Mouse (Mus musculus): Measurements from ENCODE around the gene Opcml. TPM values are rescaled to one million over a fixed set of nuclear protein-coding genes. Genes with fewer than 3 reads are reported as not detected.

Gene Opcml
- total and polyA plus RNA-seq, 2 experiments, result under 0.01 TPM; not detected in 1

DNA sequence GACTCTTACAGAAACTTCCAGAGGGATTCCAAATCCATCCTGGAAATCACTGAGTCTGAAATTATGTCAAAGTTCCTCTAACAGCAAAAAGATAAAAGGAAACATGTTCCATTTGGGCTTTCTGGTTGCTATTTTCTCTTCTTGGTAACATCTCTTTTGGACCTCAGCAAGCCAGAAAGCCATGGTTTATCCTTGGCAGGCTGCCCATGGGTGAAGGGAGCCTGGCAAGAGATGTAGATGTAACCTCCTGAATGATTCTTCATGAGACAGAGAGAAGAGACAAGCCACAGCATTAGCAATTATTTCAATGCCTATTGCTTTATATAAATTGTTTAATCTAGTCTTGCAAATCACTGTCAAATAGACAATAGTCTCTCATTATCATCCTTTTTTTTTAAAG lies 274.6 kb downstream of the Opcml start:
- no peak overlapping the region for H3K9ac ChIP-seq (ENCODE audit: low read depth, low read length)
- H3K27me3 ChIP-seq (ENCODE audit: control insufficient read depth, insufficient read depth, low read length), result no peaks in the 10 kb centered on the region
- H3K4me1 ChIP-seq (ENCODE audit: control insufficient read depth, insufficient read depth, low read length), result no peaks in the 10 kb centered on the region

DNA sequence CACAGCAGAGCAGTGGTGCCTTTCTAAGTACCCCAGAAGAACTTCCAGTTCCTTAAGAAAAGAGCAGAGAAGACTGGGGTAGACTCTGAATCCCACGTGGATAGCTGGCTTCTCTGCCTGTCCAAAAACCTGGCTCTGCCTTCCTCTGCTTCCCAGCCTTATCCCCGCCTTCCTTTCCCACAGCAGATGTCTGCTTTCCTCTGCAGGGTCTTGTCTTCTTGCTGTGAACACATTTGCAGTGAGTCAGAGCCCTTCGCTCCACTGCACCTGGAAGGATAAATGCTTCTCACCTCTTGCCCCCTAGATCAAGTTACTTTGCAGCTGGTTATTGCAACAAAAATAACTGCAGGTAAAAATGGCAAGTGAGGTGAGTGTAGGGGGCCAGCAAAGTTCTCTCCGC lies 290.1 kb downstream of the Opcml start:
- H3K27me3 ChIP-seq (ENCODE audit: control insufficient read depth, insufficient read depth, low read length), result no peaks in the 10 kb centered on the region
- no peak overlapping the region for H3K27ac ChIP-seq (replicated peaks; ENCODE audit: insufficient read depth, low read depth, low read length)
- WGBS, result 56% methylated on average over 4 of the region's 4 CpGs
- no peaks in the 10 kb centered on the region for H3K36me3 ChIP-seq (ENCODE audit: control insufficient read depth, insufficient read depth, low read length)
- H3K4me1 ChIP-seq (ENCODE audit: control insufficient read depth, insufficient read depth, low read length), result no peaks in the 10 kb centered on the region
- no peak overlapping the region for H3K4me3 ChIP-seq (ENCODE audit: insufficient read depth, low read depth, low read length)
- TF ChIP-seq POLR2A (IDR thresholded peaks at IDR 0.05; ENCODE audit: extremely low read depth, insufficient read depth, low read length) (no peak), CTCF (IDR thresholded peaks at IDR 0.05; ENCODE audit: low read depth, low read length) (no peak)
- H3K79me2 ChIP-seq (ENCODE audit: control insufficient read depth, insufficient read depth, low read length), result no peaks in the 10 kb centered on the region
- no peak for DNase-seq (ENCODE audit: extremely low read depth, low read depth, low spot score)
- no peak overlapping the region for H3K9ac ChIP-seq (ENCODE audit: low read depth, low read length)

More for the DNA sequence above, 274.6 kb downstream of the Opcml start:
- H3K4me3 ChIP-seq (ENCODE audit: insufficient read depth, low read depth, low read length), result no peak overlapping the region
- no peaks in the 10 kb centered on the region for H3K36me3 ChIP-seq (ENCODE audit: control insufficient read depth, insufficient read depth, low read length)
- no peak for DNase-seq (ENCODE audit: extremely low read depth, low read depth, low spot score)
- no peaks in the 10 kb centered on the region for H3K79me2 ChIP-seq (ENCODE audit: control insufficient read depth, insufficient read depth, low read length)
- TF ChIP-seq CTCF (IDR thresholded peaks at IDR 0.05; ENCODE audit: low read depth, low read length) (no peak), POLR2A (IDR thresholded peaks at IDR 0.05; ENCODE audit: extremely low read depth, insufficient read depth, low read length) (no peak)
- no peak overlapping the region for H3K27ac ChIP-seq (replicated peaks; ENCODE audit: insufficient read depth, low read depth, low read length)

DNA sequence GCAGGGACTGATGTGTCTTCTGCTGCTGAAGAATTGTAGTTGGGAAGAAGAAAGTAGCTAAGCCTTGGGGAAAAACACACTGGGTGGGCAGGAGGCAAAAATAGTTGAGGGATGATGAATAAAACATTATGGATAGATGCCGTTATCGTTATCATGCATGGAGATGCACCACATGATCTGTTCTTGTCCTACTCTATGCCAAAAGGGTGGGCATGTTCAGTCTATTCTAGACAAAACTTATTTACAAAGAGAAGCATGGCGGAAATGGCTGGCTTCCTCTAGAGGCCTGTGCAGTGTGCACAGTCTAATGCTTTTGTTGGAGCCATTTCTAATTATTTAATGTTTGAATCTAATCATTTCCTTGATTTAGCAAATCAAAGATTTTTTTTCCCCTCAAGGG lies 293.2 kb downstream of the Opcml start:
- 94% methylated on average over 3 of the region's 3 CpGs for WGBS

DNA sequence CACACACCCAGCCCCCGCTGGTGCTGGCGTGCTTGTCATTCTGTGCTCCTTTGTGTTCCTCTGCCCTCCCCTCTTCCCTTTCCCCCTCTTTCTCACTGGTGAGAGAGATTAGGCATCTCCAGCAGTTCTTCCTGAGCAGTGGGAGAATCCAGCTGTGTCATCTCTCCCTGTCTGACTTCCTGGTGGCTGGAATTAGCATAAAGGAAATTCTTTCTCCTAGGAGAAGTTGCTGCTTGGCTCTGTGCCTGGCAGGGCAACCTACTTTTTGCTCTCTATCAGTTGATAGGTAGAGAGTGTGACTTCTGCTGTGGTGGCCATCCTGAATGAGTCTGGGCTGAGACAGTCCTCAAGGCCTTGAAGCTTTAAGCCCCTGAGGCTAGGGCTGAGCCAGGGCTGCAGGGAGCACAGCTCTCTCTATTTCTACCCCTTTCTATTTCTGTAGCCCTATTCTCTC lies 293.7 kb downstream of the Opcml start:
- no peaks in the 10 kb centered on the region for H3K4me1 ChIP-seq (ENCODE audit: control insufficient read depth, insufficient read depth, low read length)
- H3K27ac ChIP-seq (replicated peaks; ENCODE audit: insufficient read depth, low read depth, low read length), result no peak overlapping the region
- H3K9ac ChIP-seq (ENCODE audit: low read depth, low read length), result no peak overlapping the region
- H3K27me3 ChIP-seq (ENCODE audit: control insufficient read depth, insufficient read depth, low read length), result no peaks in the 10 kb centered on the region
- no peak overlapping the region for H3K4me3 ChIP-seq (ENCODE audit: insufficient read depth, low read depth, low read length)
- TF ChIP-seq POLR2A (IDR thresholded peaks at IDR 0.05; ENCODE audit: extremely low read depth, insufficient read depth, low read length), result no peak
- no peak for TF ChIP-seq CTCF (IDR thresholded peaks at IDR 0.05; ENCODE audit: low read depth, low read length)
- no peaks in the 10 kb centered on the region for H3K36me3 ChIP-seq (ENCODE audit: control insufficient read depth, insufficient read depth, low read length)
- no peaks in the 10 kb centered on the region for H3K79me2 ChIP-seq (ENCODE audit: control insufficient read depth, insufficient read depth, low read length)
- 43% methylated on average over 2 of the region's 2 CpGs for WGBS
- DNase-seq (ENCODE audit: extremely low read depth, low read depth, low spot score), result peak; percentile 1

More for the DNA sequence above, 293.2 kb downstream of the Opcml start:
- H3K36me3 ChIP-seq (ENCODE audit: control insufficient read depth, insufficient read depth, low read length), result no peaks in the 10 kb centered on the region
- TF ChIP-seq POLR2A (IDR thresholded peaks at IDR 0.05; ENCODE audit: extremely low read depth, insufficient read depth, low read length) (no peak), CTCF (IDR thresholded peaks at IDR 0.05; ENCODE audit: low read depth, low read length) (no peak)
- H3K4me3 ChIP-seq (ENCODE audit: insufficient read depth, low read depth, low read length), result no peak overlapping the region
- no peak overlapping the region for H3K9ac ChIP-seq (ENCODE audit: low read depth, low read length)
- no peaks in the 10 kb centered on the region for H3K27me3 ChIP-seq (ENCODE audit: control insufficient read depth, insufficient read depth, low read length)
- H3K79me2 ChIP-seq (ENCODE audit: control insufficient read depth, insufficient read depth, low read length), result no peaks in the 10 kb centered on the region
- no peaks in the 10 kb centered on the region for H3K4me1 ChIP-seq (ENCODE audit: control insufficient read depth, insufficient read depth, low read length)
- H3K27ac ChIP-seq (replicated peaks; ENCODE audit: insufficient read depth, low read depth, low read length), result no peak overlapping the region
- DNase-seq (ENCODE audit: extremely low read depth, low read depth, low spot score), result no peak

DNA sequence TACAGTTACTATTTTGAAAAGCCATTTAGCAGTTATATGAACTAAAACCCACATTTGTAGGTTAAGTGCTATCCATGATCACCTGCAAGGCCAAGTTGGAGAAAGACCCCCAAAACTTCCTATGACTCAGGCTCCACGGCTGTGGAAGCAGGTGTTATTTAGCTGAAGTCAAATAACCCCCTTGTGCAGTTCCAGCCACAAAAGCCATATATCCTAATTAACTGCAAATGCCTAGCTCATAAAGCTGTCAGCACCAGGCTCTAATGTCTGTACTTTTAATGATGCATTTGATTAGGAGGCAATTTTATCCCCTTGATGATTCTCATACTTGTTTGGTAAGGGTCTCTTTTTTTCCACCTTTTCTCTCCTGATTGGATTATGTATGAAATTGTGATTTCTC lies 300.8 kb downstream of the Opcml start:
- Histone ChIP-seq H3K4me1 (ENCODE audit: control insufficient read depth, insufficient read depth, low read length) (no peaks in the 10 kb centered on the region), H3K27ac (replicated peaks; ENCODE audit: insufficient read depth, low read depth, low read length) (no peak overlapping the region), H3K9ac (ENCODE audit: low read depth, low read length) (no peak overlapping the region), H3K79me2 (ENCODE audit: control insufficient read depth, insufficient read depth, low read length) (no peaks in the 10 kb centered on the region), H3K27me3 (ENCODE audit: control insufficient read depth, insufficient read depth, low read length) (no peaks in the 10 kb centered on the region), H3K36me3 (ENCODE audit: control insufficient read depth, insufficient read depth, low read length) (no peaks in the 10 kb centered on the region), H3K4me3 (ENCODE audit: insufficient read depth, low read depth, low read length) (no peak overlapping the region)
- DNase-seq (ENCODE audit: extremely low read depth, low read depth, low spot score), result no peak
- no peak for TF ChIP-seq POLR2A (IDR thresholded peaks at IDR 0.05; ENCODE audit: extremely low read depth, insufficient read depth, low read length)
- no peak for TF ChIP-seq CTCF (IDR thresholded peaks at IDR 0.05; ENCODE audit: low read depth, low read length)
- WGBS, result 68% methylated on average over 1 of the region's 1 CpGs

DNA sequence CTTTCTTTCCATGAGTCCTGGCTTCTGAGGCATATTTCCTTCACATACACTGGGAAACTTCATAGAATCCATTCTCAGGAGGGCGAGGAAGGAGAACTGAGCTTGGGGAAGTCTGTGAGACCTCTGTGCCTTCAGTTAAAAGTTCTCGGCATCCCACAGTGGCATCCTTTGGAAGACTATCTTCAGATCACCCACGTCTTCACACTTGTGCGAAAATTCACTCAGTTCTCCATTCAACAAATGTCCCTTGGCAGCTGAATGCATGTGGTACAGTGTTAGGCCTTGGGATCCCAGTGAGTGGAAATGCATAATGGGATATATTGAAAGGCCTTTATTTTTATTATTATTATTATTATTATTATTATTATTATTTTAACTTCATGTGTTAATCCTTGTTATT lies 304.1 kb downstream of the Opcml start:
- WGBS, result 80% methylated on average over 4 of the region's 4 CpGs
- H3K9ac ChIP-seq (ENCODE audit: low read depth, low read length), result no peak overlapping the region

More for the DNA sequence above, 304.1 kb downstream of the Opcml start:
- H3K27me3 ChIP-seq (ENCODE audit: control insufficient read depth, insufficient read depth, low read length), result no peaks in the 10 kb centered on the region
- H3K4me3 ChIP-seq (ENCODE audit: insufficient read depth, low read depth, low read length), result no peak overlapping the region
- no peak overlapping the region for H3K27ac ChIP-seq (replicated peaks; ENCODE audit: insufficient read depth, low read depth, low read length)
- TF ChIP-seq POLR2A (IDR thresholded peaks at IDR 0.05; ENCODE audit: extremely low read depth, insufficient read depth, low read length) (no peak), CTCF (IDR thresholded peaks at IDR 0.05; ENCODE audit: low read depth, low read length) (no peak)
- H3K4me1 ChIP-seq (ENCODE audit: control insufficient read depth, insufficient read depth, low read length), result no peaks in the 10 kb centered on the region
- DNase-seq (ENCODE audit: extremely low read depth, low read depth, low spot score), result no peak
- H3K36me3 ChIP-seq (ENCODE audit: control insufficient read depth, insufficient read depth, low read length), result no peaks in the 10 kb centered on the region
- H3K79me2 ChIP-seq (ENCODE audit: control insufficient read depth, insufficient read depth, low read length), result no peaks in the 10 kb centered on the region

Measured in liver, adult 2 months (tissue).